Mouse (Mus musculus): ENCODE measurements at regions not wholly inside any gene's neighbourhood (a gene's known extent, or its start where the extent isn't known, plus 50 kb on each side); places are given as distances from the start of the nearest gene placed in this dataset.

- CTCF ChIA-PET: no interaction called here
These were observed 94.5 kb downstream of the Cldn17 start for GRCm38 (mm10) chr16:88412287-88412686.

DNA sequence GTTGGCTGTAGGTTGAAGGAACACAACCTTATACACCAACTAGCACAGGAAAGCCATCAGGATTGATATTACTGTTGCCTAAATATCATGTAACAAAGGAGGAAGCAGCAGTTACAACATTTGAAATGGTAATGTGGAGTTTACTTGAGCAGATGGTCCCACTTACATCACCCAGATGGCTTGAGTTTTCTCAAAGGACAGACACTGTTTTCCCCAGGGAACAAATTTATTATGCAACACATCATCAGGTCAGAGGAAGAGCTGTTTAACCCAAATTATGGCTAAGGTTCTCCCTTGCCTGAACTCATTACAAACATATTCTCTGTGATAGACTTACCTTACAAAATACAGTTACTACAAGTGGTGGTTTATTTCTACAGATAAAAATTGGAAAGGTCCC lies 98.6 kb downstream of the Cldn17 start:
- CTCF ChIA-PET: no interaction called here

GRCm38 (mm10) chr16:88404331-88404730 lies 102.4 kb downstream of the Cldn17 start:
- CTCF ChIA-PET: no interaction called here

DNA sequence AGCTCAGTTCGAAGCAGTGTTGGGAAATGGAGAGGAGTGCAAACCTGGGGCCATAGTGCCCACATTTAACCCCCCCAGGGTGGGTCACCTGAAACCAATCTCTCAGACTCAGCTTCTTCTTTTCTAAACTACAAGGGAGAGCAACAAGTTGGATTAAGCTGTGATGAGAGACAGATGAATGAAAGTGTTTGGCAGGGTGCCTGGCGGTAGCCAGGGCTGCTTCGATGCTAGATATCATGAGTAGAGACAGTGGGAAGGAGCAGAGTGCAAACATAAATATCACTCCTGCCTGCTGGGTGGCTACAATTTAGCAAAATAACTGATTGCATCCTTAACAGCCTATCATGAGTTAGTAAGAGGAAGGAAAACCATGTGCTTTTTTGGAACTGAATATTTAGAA lies 106.9 kb downstream of the Cldn17 start:
- CTCF ChIA-PET: no interaction called here

- CTCF ChIA-PET: interaction anchor here (0.6 kb wide), 1 partner anchor 29 kb away, joined by 5 read pairs; no protein-coding TSS in a partner anchor
These were observed 102.7 kb upstream of the Grik1 start for GRCm38 (mm10) chr16:88392764-88393163.

- CTCF ChIA-PET: no interaction called here
These were observed 91.7 kb upstream of the Grik1 start for GRCm38 (mm10) chr16:88381605-88382279.

DNA sequence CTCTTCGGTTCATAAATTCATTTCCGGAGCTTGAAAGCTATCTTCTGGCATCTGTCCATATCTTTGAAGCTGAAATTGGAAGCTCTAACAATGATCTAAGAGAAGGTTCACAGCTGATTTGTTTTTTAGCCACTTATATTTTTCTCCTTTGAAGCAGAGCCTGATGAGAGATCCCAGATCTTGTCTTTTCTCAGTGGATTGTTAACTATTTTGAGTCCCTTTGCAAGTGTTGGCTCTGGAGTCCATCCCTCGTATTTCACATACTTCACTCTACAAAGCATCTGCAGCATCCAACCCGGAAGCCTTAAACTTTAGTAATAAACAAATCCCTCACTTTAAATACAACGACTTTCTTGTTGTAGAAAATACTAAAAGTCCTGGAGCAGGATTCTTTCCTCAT lies 85.6 kb upstream of the Grik1 start:
- CTCF ChIA-PET: no interaction called here

GRCm38 (mm10) chr16:88374612-88375011 lies 84.5 kb upstream of the Grik1 start:
- CTCF ChIA-PET: no interaction called here

DNA sequence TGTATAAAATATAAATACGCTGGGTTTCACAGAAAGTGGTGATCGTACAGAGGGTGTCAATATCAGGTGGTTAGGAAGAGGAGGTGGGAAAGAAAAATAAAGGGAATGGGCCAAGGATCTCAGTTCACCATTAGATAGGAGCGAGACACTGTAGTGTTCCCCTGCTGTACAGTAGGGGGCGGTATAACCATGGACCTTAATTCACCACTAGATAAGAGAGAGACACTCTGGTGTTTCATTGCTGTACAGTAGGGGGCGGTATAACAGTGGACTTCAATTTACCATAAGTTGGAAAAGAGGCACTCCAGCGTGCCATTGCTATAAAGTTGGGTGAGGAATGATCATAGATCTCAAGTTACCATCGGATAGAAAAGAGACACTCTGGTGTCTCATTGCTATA lies 82.0 kb upstream of the Grik1 start:
- CTCF ChIA-PET: no interaction called here

- CTCF ChIA-PET: no interaction called here
These were observed 78.1 kb upstream of the Grik1 start for GRCm38 (mm10) chr16:88368146-88368545.

- CTCF ChIA-PET: no interaction called here
These were observed 77.1 kb upstream of the Grik1 start for GRCm38 (mm10) chr16:88367162-88367561.

DNA sequence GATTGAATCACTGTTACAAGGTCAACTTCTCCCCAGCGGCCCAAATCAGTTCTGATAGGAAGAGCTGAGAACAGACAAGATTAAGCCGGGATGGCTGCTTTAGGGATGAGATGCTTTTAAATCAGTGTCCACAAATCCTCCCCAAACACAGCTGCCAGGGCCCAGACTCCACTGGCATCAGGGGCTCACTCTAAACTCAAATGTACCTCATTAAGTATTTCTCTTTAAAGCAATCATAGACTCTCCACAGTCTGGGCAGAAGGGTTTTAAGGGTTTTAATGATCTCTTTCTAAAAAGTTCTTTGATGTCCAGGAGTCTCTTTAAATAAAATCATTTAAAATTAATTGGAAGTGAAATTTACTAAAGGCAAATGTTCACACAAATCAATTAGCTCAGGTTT lies 70.0 kb upstream of the Grik1 start:
- CTCF ChIA-PET: no interaction called here

Measured in spleen, embryonic (tissue).